Mouse (Mus musculus): ENCODE data around the gene Cyp26a1.

The Cyp26a1 gene

DNA sequence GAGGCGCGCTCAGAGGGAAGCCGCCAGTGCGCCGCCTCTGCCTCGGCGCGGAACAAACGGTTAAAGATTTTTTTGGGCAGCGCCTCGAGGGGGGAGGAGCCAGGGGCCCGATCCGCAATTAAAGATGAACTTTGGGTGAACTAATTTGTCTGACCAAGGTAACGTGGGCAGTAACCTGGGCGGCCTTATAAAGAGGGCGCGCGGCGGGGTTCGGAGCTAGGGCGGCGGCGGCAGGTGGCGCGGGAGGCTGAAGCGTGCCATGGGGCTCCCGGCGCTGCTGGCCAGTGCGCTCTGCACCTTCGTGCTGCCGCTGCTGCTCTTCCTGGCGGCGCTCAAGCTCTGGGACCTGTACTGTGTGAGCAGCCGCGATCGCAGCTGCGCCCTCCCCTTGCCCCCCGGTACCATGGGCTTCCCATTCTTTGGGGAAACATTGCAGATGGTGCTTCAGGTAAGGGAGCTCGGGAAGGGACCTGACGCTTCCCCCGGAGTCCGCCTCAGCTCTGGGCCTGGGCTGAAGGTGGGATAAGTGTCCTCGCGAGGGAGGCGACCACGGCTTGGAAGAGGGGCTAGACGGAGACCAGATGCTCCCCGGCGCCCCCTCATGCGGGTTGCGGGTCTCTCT is at the start of gene Cyp26a1:
TSS of gene Cyp26a1 (plus strand) at position 148 of the 622 bp plus-strand sequence.
- no peak for DNase-seq (ENCODE audit: low read depth, low spot score)

DNA sequence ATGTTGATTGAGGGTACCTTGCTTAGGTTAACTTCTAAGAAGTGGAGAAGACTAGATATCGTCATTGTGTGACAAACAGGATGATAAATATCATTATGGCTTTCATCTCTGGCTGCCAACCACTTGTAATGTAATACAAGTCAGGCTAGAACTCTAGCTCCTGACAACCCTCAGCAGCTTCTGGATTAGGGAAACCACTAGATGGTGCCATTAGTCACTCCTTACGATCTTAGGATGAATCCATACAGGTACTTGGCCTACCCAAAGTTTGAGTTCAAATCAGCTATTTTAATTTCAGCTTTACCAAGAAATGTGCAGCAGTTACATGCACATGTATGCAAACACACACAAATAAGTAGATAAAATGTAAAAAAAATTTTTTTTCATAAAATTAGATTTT is 49.6 kb upstream of the Cyp26a1 start:
- no peak for DNase-seq (ENCODE audit: low read depth, low spot score)

DNA sequence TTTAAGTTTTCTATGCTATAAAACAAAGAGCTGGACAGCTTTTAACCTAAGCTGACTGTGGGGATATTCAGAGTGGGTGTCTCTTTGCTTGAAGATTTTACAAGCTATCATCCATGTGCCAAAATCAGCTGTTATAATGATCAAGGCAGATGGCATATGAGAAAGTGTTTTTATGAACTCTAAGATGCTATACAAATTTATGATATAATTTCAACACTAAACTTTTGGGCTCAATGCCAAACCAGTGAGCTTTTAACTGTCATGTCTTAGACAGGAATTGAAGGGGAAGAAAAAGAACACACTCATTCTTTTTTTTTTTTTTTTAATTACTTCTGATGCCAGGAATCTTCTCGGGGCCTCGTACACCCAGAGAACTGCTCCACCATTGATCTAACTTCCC is 47.1 kb upstream of the Cyp26a1 start:
- no peak for DNase-seq (ENCODE audit: low read depth, low spot score)

DNA sequence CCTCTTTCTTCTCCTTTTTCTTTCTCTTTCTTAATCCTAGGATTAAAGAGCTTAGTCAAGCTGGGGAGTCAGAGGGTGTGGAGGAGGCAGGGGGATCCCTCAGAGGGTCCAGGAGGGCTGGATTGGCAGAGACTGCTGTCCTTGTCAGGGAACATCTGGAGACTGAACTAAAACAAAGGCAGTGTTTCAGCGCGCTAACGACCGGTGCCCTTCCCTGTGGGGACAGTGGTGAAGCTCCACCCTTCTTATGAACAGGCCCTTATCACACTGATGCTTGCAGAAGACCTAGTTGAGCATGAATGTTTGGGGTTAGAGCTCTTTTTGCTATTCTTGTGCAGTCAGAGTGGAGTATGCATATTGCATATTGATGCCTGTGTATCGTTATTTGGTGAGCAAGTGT is 43.6 kb upstream of the Cyp26a1 start:
- DNase-seq (ENCODE audit: low read depth, low spot score) = no peak

DNA sequence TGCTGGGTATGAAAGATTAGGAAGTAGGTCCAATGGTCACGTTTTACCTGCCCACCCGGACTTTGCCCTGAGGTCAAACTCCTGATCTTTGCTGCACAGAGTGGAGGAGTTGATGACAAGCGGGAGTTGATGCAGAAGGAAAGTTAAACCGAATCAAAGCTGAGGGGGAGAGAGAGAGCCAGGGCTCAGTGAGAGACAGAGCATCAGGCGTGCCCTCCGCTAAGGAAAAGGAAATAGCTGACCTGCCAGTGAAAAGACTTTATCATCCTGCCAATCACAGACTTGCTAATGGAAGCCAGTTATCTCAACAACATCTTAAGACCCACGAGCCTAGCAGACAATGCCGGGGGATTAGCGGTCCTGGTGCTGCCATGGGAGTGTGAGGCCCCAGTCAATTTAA is 41.2 kb upstream of the Cyp26a1 start:
- DNase-seq (ENCODE audit: low read depth, low spot score) = no peak

DNA sequence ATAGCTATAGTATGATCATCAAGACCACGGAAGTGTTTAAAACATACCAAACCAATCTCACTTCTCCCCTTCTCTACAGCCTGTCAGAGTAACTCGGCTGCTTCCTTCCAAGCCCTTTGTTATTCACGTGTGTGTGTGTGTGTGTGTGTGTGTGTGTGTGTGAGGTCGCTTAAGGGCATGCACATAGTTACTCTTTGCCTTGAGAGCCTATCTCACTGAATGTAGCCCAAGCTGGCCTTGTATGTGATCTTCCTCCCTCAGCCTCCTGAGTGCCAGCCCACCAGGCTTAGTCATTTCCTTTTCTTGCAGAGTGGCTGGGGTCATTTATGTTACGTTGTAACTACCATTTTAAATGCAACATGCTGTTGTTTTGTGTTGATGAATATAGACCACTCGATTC is 32.3 kb upstream of the Cyp26a1 start:
- no peak for DNase-seq (ENCODE audit: low read depth, low spot score)

DNA sequence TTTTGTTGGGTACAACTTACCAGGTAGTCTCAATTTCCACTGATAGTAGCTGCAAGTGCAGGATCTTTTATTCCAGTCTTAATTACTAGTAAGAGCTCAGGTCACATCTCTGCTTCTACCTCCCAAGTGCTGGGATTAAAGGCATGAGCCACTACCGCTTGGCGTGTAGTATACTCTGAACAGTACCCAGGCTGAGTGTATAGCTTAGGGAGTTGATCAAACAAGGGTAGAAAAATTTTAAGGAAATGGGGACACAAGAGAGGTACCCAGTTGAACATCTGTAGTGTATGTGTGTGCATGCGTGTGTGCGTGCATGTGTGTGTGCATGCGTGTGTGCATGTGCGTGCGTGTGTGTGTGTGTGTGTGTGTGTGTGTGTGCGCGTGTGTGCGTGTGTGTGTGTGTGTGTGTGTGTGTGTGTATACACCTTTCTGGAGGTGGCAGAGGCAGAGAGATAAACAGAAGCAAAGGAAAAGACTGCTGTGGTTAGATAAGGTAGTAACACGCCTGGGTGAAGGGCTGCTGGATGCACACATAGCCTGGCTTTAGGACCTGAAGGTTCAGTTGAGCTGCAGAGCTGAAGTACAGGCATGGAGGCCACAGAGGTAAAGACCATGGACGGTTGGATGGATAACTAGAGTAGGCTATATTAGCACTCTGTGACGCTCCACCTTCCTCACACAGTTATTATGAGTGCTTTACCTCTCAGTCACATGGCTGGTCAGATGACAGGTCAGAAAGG is 29.6 kb upstream of the Cyp26a1 start:
- DNase-seq (ENCODE audit: low read depth, low spot score) = no peak

DNA sequence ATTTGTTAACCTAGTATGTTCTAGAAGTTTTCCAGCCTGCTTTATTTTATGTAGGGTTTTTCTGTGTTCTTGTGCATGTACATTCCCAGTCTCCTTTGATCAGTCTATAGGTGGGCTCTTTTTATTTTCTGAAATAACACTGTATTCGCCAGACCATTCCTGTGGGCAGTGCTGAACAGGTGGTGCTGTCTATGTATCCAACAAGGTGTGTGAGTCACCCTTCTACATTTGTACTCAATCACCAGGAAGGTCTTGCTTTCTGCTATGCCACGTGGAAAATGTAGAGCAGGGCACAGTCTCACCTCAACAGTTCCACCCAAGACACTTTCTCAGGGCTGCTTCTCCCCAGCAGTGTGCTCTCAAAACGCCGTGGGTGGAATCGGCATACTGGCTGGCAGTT is 28.9 kb upstream of the Cyp26a1 start:
- DNase-seq (ENCODE audit: low read depth, low spot score) = no peak

DNA sequence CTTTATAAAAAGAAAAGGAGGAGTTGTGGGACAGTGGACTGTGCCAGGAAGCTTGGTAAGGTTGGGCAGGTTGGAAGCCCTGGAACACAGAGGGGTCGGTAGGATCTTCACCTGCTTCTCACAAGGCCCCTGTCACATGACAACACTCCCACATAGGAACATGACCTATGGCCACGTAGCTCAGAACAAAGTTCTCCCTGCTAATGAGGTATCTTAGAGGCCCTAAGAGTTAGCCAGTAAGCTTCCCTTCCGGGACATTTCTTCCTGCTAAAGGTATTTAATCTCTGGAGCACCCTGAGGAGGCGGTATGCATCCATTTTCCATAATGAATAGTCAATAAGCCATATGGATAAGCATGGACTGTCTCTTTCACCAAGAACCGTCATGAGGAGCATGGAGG is 28.1 kb upstream of the Cyp26a1 start:
- no peak for DNase-seq (ENCODE audit: low read depth, low spot score)

DNA sequence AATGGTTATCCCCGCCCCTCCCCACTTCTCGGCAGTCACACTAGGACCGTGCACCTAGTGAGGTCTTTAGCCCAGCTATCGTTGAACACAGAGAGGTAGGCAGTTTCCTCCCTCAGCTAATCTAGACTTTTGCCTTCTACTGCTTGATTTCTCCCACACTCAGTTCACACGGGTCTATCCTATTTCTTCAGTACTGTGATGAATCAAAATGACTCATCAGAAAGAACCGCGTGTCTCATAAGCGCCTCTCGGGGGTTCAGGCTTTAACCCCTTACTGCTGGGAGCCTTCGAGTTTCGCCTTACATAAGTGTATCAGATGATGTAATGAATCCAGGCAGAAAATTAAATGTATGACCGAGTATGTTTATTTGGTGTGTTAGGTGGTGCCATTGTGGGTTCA is 24.2 kb upstream of the Cyp26a1 start:
- no peak for DNase-seq (ENCODE audit: low read depth, low spot score)

DNA sequence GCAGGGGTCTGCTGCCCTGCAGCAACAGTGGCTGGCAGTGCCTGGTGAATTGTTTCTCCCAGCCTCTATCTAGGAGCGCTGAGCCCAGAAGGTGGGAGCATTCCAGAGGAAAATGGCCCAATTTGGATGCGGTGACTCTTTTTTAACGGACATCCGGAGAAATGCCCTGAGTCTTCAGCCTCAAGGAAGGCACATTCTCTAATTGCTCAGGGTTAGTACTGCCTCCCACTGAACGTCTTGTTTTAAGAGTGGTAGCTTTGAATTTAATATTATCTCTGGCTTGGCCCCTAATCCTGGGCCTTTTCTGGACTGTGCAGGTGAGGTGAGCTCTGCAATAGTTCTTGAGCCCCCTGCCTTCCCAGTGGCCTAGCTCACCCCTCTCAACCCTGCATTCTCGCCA is 12.3 kb upstream of the Cyp26a1 start, which contains the start of gene Cyp26c1:
TSS of gene Cyp26c1 (plus strand) at position 301 of the 400 bp plus-strand sequence.
- no peak for DNase-seq (ENCODE audit: low read depth, low spot score)

DNA sequence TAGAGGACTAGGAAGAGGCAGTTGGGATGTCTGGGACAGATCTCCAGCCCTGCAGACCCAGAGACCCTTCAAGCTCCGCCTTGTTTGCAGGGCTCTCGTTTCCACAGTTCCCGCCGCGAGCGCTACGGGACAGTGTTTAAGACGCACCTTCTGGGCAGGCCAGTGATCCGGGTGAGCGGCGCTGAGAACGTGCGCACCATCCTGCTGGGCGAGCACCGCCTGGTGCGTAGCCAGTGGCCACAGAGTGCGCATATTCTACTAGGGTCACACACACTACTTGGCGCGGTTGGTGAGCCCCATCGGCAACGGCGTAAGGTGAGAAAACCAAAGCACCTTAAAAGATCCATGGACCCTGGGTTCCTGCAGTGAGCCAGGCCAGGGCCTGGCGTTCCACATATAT is 11.3 kb upstream of the Cyp26a1 start:
- no peak for DNase-seq (ENCODE audit: low read depth, low spot score)

DNA sequence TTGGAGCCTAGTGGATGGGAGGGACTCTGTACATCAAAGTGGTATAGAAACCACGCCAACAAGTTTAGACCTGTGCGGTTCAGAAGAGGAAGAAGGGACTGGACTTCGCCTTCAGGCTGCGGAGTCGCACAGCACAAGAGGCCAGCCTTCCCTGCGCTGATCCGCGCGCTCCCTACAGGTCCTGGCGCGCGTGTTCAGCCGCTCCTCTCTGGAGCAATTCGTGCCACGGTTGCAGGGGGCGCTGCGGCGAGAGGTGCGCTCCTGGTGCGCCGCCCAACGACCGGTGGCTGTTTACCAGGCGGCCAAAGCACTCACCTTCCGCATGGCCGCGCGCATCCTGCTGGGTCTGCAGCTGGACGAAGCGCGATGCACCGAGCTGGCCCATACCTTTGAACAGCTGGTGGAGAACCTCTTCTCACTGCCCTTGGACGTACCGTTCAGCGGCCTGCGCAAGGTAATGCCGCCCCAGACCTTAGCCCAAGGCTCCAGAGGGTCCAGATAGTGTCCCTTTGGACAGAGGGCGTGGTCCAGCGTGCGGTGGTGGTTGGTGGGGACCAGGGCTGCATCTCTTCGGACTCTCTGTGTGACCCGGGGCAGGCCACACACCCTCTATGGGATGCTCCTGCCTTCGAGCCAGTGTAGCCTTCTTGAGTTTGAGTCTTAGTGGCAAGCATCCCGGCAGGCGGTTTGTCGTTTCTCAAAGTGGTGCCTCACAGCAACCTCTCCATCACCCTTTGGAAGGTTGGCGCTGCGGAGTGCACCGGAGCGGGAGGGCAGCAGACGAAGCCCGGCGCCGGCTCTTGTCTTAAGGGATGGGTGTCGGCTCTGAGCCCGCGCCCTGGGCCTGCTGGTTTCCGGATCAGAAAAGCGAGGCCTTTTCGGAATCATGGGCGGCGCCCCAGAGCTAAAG is 10.4 kb upstream of the Cyp26a1 start:
- no peak for DNase-seq (ENCODE audit: low read depth, low spot score)

DNA sequence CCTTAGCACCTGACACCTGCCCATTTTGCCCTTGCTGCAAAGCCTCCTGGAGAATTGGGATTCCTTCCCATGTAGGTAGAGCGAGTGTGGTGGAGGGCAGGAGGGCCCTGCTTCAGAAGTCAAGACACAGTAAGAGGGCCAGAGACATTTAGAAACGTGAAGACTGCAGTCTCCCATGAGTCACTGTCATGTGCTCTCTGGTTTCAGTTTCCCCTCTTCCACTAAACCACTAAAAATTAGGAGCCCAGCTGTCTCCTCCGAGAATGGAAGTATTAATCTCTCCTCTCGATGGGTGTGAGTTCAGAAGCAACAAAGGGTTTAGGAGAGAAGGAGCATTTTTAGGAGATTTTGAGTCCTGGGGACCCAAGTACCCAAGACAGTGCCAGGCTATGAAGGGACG is 8.1 kb upstream of the Cyp26a1 start:
- DNase-seq (ENCODE audit: low read depth, low spot score) = peak; percentile 4

DNA sequence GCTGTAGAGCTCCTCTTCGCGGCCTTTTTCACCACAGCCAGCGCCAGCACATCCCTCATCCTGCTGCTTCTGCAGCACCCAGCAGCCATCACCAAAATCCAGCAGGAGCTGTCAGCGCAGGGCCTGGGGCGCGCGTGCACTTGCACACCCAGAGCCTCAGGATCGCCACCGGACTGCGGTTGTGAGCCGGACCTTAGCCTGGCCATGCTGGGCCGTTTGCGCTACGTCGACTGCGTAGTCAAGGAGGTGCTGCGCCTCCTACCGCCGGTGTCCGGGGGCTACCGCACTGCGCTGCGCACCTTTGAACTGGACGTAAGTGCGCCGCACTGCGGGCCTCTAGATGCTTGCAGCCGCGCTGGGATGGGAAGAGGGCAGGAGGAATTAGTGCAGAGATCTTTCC is 6.9 kb upstream of the Cyp26a1 start:
- no peak for DNase-seq (ENCODE audit: low read depth, low spot score)

DNA sequence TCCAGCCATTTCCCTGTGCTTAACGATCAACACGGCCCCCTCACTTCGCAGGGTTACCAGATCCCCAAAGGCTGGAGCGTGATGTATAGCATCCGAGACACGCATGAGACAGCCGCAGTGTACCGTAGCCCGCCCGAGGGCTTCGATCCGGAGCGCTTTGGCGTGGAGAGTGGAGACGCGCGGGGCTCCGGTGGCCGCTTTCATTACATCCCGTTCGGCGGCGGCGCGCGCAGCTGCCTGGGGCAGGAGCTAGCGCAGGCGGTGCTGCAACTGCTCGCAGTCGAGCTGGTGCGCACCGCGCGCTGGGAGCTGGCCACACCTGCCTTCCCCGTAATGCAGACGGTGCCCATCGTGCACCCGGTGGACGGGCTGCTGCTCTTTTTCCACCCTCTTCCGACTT is 4.7 kb upstream of the Cyp26a1 start:
- no peak for DNase-seq (ENCODE audit: low read depth, low spot score)

DNA sequence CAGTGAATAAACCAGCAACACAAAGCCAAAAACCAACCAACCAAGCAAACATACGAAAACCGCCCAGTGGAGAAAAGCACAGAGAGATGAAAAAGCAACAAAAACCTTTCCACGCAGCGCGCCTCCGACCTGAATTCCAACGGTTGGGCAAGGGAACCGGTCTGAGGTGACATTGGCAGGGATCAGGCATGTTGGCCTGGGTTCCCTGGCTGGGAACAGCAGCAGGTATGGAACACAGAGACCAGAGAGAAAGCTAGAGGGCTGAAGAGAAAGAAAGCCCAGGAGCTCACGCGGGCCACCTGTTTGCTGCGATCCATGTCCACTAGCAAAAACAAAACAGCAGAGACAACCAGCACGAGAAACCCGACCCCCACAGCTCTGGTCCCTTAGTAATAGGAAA is 2.5 kb upstream of the Cyp26a1 start:
- no peak for DNase-seq (ENCODE audit: low read depth, low spot score)

DNA sequence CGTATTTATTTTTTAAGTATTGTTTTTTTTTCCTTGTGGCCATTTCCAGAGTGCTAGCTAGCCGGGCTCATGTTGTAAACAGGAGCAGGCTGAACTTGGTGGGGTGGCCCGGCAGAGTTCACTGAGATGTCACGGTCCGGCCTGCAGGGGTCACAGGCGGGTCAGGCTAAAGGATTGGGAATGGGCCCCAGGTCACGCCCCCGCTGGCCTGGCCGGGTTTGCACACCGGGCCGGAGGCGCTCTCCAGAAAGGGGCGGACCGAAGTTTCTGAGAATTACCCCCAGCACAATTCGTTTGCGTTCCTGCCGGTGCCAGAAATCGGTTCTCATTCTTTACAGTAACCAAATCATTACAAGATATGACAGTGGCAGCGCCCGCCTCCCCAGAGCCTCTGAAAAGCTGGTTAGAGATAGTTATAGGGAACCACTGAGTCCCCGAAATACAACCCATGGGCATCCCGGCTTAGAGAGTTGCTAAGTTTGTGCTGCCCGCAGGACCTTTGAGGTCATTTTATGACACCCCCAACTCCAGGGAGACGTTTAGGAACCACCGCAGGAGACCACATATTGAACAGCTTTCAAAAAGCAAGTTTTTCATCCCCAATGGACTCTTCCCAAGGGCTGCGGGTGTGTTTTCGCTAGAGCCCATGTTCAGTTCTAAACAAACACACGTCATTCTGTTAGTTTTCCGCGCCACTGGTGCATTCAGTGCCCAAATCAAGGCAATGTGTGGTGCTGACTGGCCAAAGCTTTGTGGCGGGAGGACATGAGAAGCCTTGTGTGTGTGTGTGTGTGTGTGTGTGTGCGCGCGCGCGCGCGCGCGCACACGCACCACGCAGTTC is 1.6 kb upstream of the Cyp26a1 start:
- DNase-seq (ENCODE audit: low read depth, low spot score) = no peak

DNA sequence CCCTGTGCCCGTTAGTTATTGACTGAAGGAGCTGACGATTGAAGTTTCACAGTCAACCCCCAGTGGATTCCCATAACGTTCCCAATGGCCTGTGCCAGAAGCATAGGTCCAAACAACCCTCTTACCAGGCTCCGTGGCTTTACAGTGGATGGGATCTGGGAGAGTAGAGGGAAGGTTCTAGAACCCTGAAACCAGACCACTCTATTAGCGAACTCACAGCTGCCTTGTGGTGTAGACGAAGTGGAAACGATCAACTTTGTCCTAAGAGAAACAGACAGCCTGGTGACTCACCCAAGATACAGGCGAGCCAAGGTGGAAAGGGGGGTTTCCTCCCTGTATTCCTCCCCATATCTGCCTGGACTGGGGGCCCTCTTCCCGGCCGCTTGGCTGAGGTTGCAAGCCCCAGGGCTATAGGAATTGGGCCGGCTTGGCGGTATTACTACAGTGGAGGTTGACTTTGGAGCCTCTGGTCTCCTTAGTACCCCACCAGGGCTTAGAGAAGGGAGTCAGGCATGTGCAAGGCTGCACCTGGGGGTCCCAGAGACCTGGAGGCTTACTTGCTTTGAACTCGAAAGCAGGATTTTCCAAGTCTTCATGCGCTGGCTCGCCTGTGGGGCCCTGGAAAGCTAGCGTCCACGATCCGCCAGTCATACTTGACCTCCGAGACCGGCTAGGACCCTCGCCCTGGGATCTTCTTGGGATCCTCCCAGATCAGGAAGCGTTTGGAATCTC is 829 bp upstream of the Cyp26a1 start:
- no peak for DNase-seq (ENCODE audit: low read depth, low spot score)

DNA sequence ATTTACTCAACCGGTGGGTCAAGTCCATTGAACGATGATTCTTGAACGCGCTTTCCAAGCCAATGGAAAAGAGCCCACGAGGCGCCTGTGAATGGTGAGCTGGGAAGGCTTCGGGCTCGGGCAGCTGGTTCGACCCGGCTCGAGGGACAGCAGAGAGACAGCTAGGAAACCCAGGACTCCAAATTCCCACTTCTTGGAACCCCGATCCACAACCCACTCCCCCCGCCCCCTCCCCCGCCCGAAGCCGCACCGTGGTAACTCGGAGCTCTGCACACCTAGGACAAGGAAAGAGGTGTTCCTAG is 312 bp upstream of the Cyp26a1 start:
- DNase-seq (ENCODE audit: low read depth, low spot score) = no peak

Measured in skeletal muscle tissue, adult 2 months (tissue).